Mouse (Mus musculus) 416B (cell line): ENCODE measurements around the gene Cblb.
A peak's percentile ranks its signal among the peaks of the same experiment; 100 is the strongest.

Source experiments
- DNase-seq: peaks from one replicate; pipeline ENCODE4 v3.0.0; 2011; ENCODE audit warnings: low read depth

Cblb gene

GRCm38 (mm10) chr16:52031091-52031689 is at the start of gene Cblb:
TSS of gene Cblb (plus strand) at chr16:52031225.
- peak; percentile 96 for DNase-seq

- DNase-seq: no peak
Observed at GRCm38 (mm10) chr16:51985436-51985835, 45.6 kb upstream of the Cblb start.

- DNase-seq: no peak
Observed at GRCm38 (mm10) chr16:51986207-51986606, 44.8 kb upstream of the Cblb start.

- no peak for DNase-seq
Observed at GRCm38 (mm10) chr16:51987085-51987620, 43.9 kb upstream of the Cblb start.

- DNase-seq: no peak
Observed at GRCm38 (mm10) chr16:51988027-51988426, 43.0 kb upstream of the Cblb start.

GRCm38 (mm10) chr16:51989259-51989658 is 41.8 kb upstream of the Cblb start:
- peak; percentile 40 for DNase-seq

GRCm38 (mm10) chr16:52000043-52000442 is 31.0 kb upstream of the Cblb start:
- peak; percentile 65 for DNase-seq

GRCm38 (mm10) chr16:52000801-52001200 is 30.2 kb upstream of the Cblb start:
- DNase-seq: peak; percentile 39

- no peak for DNase-seq
Observed at GRCm38 (mm10) chr16:52007006-52007405, 24.0 kb upstream of the Cblb start.

- no peak for DNase-seq
Observed at GRCm38 (mm10) chr16:52008471-52008870, 22.6 kb upstream of the Cblb start.

- DNase-seq: no peak
Observed at GRCm38 (mm10) chr16:52009421-52009820, 21.6 kb upstream of the Cblb start.

- no peak for DNase-seq
Observed at GRCm38 (mm10) chr16:52012984-52013383, 18.0 kb upstream of the Cblb start.

- DNase-seq: no peak
Observed at GRCm38 (mm10) chr16:52013812-52014211, 17.2 kb upstream of the Cblb start.

- no peak for DNase-seq
Observed at GRCm38 (mm10) chr16:52023417-52023816, 7.6 kb upstream of the Cblb start.

GRCm38 (mm10) chr16:52027326-52027725 is 3.7 kb upstream of the Cblb start:
- no peak for DNase-seq

GRCm38 (mm10) chr16:52029001-52029400 is 2.0 kb upstream of the Cblb start:
- DNase-seq: no peak

GRCm38 (mm10) chr16:52031712-52032251 is 757 bp downstream of the Cblb start:
- peak; percentile 74 for DNase-seq

- no peak for DNase-seq
Observed at GRCm38 (mm10) chr16:52032376-52033330, 1.6 kb downstream of the Cblb start.

GRCm38 (mm10) chr16:52033381-52034315 is 2.6 kb downstream of the Cblb start:
- DNase-seq: no peak

GRCm38 (mm10) chr16:52034356-52034755 is 3.3 kb downstream of the Cblb start:
- no peak for DNase-seq

GRCm38 (mm10) chr16:52036295-52036694 is 5.3 kb downstream of the Cblb start:
- DNase-seq: peak; percentile 71

- no peak for DNase-seq
Observed at GRCm38 (mm10) chr16:52038283-52038682, 7.3 kb downstream of the Cblb start.
